Mouse (Mus musculus) forelimb bud, embryonic 11.5 days (tissue): ENCODE data around the gene Prdm11.

Source experiments
- DNase-seq: peaks from one replicate; pipeline ENCODE4 v3.0.0-alpha.2; 2012; ENCODE audit warnings: low read depth, low spot score

Gene Prdm11

GRCm38 (mm10) chr2:93045818-93046508 lies at the start of gene Prdm11:
Gene Prdm11, minus strand, starts transcription at chr2:93046167.
- peak; percentile 59 for DNase-seq

- no peak for DNase-seq
These were observed 46.4 kb upstream of the Prdm11 start for GRCm38 (mm10) chr2:93092347-93092746.

GRCm38 (mm10) chr2:93091679-93092078 lies 45.7 kb upstream of the Prdm11 start:
- no peak for DNase-seq

GRCm38 (mm10) chr2:93089379-93090089 lies 43.6 kb upstream of the Prdm11 start:
- DNase-seq: no peak

- peak; percentile 18 for DNase-seq
These were observed 42.0 kb upstream of the Prdm11 start for GRCm38 (mm10) chr2:93088006-93088405.

GRCm38 (mm10) chr2:93085291-93086027 lies 39.5 kb upstream of the Prdm11 start:
- no peak for DNase-seq

- no peak for DNase-seq
These were observed 38.5 kb upstream of the Prdm11 start for GRCm38 (mm10) chr2:93084481-93084880.

- no peak for DNase-seq
These were observed 37.4 kb upstream of the Prdm11 start for GRCm38 (mm10) chr2:93083317-93083716.

GRCm38 (mm10) chr2:93082846-93083245 lies 36.9 kb upstream of the Prdm11 start:
- no peak for DNase-seq

GRCm38 (mm10) chr2:93080871-93081608 lies 35.1 kb upstream of the Prdm11 start:
- DNase-seq: no peak

- DNase-seq: no peak
These were observed 33.4 kb upstream of the Prdm11 start for GRCm38 (mm10) chr2:93079394-93079793.

- DNase-seq: no peak
These were observed 30.6 kb upstream of the Prdm11 start for GRCm38 (mm10) chr2:93076578-93076955.

- peak; percentile 84 for DNase-seq
These were observed 30.0 kb upstream of the Prdm11 start for GRCm38 (mm10) chr2:93075738-93076577.

GRCm38 (mm10) chr2:93071656-93072055 lies 25.7 kb upstream of the Prdm11 start:
- peak; percentile 88 for DNase-seq

GRCm38 (mm10) chr2:93068942-93069341 lies 23.0 kb upstream of the Prdm11 start:
- no peak for DNase-seq

GRCm38 (mm10) chr2:93063347-93063746 lies 17.4 kb upstream of the Prdm11 start:
- DNase-seq: peak; percentile 66

GRCm38 (mm10) chr2:93051873-93052272 lies 5.9 kb upstream of the Prdm11 start:
- no peak for DNase-seq

- no peak for DNase-seq
These were observed 2.8 kb upstream of the Prdm11 start for GRCm38 (mm10) chr2:93048601-93049323.

- DNase-seq: no peak
These were observed 1.6 kb upstream of the Prdm11 start for GRCm38 (mm10) chr2:93047491-93048050.

- no peak for DNase-seq
These were observed 1.1 kb upstream of the Prdm11 start for GRCm38 (mm10) chr2:93047036-93047435.
